Mouse (Mus musculus) hindbrain, embryonic 16.5 days (tissue): ENCODE results near the gene Pecam1. TPM values are rescaled to one million over a fixed set of nuclear protein-coding genes. Genes with fewer than 3 reads are reported as not detected.
"Not testable (repeated sequence)": the region's sequence is repeated elsewhere in the genome, so short reads cannot be mapped to it uniquely, and the experiment has no call there.

Experiments used
- ATAC-seq: fragments of 200-750 bp; cut with Nextera tagmentation; 2 replicates; pipeline ENCODE4 v1.8.0; 2017; ENCODE audit warnings: moderate TSS enrichment, moderate library complexity
- H3K27ac ChIP-seq: fragments of 300-500 bp; sonication (generic); 2 replicates; pipeline ENCODE4 v1.5.1; 2014; ENCODE audit warnings: low read depth, mild to moderate bottlenecking, control low read depth, low read length, moderate library complexity
- H3K27me3 ChIP-seq: fragments of 300-500 bp; sonication (generic); replicated peaks from 2 replicates; pipeline ENCODE4 v1.6.1; 2014; ENCODE audit warnings: low read length; ENCODE audit not compliant: control insufficient read depth, insufficient read depth
- H3K36me3 ChIP-seq: fragments of 300-500 bp; sonication (generic); 2 replicates; pipeline ENCODE4 v1.6.1; 2014; ENCODE audit warnings: mild to moderate bottlenecking, low read length, moderate library complexity, mixed read lengths; ENCODE audit not compliant: control insufficient read depth, insufficient read depth
- H3K4me1 ChIP-seq: fragments of 300-500 bp; sonication (generic); 2 replicates; pipeline ENCODE4 v1.6.1; 2014; ENCODE audit warnings: low read depth, low read length; ENCODE audit not compliant: control insufficient read depth, insufficient read depth
- H3K4me2 ChIP-seq: fragments of 300-500 bp; sonication (generic); 2 replicates; pipeline ENCODE4 v1.6.1; 2014; ENCODE audit warnings: mild to moderate bottlenecking, low read length, control low read depth, moderate library complexity
- H3K4me3 ChIP-seq: fragments of 300-500 bp; sonication (generic); 2 replicates; pipeline ENCODE4 v1.5.1; 2014; ENCODE audit warnings: mild to moderate bottlenecking, low read length, control low read depth, moderate library complexity
- H3K9ac ChIP-seq: fragments of 300-500 bp; sonication (generic); 2 replicates; pipeline ENCODE4 v1.6.1; 2014; ENCODE audit warnings: low read depth, mild to moderate bottlenecking, control low read depth, low read length, moderate library complexity
- H3K9me3 ChIP-seq: fragments of 300-500 bp; sonication (generic); 2 replicates; pipeline ENCODE4 v1.6.1; 2014; ENCODE audit warnings: mild to moderate bottlenecking, low read length, moderate library complexity; ENCODE audit not compliant: control insufficient read depth
- WGBS: fragments of 180-500 bp; shearing (Covaris S2); extraction: QIAGEN DNeasy Blood & Tissue Kit; methylation state at CpG from one replicate; pipeline ENCODE4 v1.1.7; 2014; 5-methylcytosine and 5-hydroxymethylcytosine counted together
- polyA plus RNA-seq: library from polyadenylated mRNA; unstranded; fragments of >200 nt; fragmentation: Nextera tagmentation; extraction: Ambion mirVana; gene quantifications from 2 replicates; pipeline ENCODE4 v1.2.1, GENCODE M21; 2015

Pecam1 gene
- polyA plus RNA-seq, 1 experiment from 2014 or later: 16.4 TPM

DNA sequence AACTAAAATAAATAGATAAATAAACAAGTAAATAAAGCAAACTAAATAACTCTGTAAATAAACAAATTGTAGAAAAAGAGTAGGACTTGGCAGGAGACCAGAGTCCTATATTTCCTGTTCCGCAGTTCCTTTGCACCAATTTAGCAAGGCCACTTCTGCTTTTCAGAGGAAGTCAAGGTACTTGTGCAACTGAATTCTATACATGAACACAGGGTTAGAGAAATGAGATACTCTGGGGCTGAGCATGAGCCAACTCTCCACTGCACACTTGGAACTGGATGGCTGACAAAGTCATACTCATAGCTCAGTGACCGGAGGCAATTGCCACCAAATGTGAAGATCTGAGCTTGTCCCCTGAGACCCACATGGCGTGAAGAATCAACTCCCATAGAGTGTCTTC, 8.6 kb upstream of the Pecam1 start:
- Histone ChIP-seq H3K4me3 (no peak overlapping the region), H3K4me2 (no peak overlapping the region), H3K27me3 (no peaks in the 10 kb centered on the region), H3K36me3 (no peaks in the 10 kb centered on the region), H3K9me3 (no peaks in the 10 kb centered on the region), H3K27ac (no peak overlapping the region), H3K9ac (no peak overlapping the region), H3K4me1 (no peaks in the 10 kb centered on the region)
- ATAC-seq: no peak
- WGBS: 96% methylated on average over 3 of the region's 3 CpGs

DNA sequence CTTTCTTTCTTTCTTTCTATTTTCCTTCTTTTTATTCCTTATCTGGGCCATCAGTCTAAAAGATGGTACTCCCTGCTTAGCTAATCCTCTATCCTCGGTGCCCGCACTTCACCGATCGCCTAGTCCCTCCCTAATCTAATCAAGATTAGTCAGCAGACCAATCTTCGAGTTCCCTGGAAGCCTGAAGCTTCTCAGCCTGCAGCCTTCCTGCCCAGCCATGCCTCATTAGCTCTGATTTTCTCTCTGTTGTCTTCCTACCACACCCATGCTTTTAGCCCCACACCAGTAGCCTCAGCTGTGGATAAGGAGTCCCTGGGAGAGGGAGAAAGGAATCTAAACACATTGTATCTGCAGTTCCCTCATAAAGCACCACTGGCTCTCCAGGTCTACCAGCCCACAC, 5.2 kb upstream of the Pecam1 start:
- Histone ChIP-seq H3K27ac (no peak overlapping the region), H3K4me1 (no peaks in the 10 kb centered on the region), H3K27me3 (no peaks in the 10 kb centered on the region), H3K9me3 (no peaks in the 10 kb centered on the region), H3K4me2 (no peak overlapping the region), H3K4me3 (no peak overlapping the region), H3K36me3 (no peaks in the 10 kb centered on the region), H3K9ac (no peak overlapping the region)
- no peak for ATAC-seq
- WGBS: 52% methylated on average over 5 of the region's 5 CpGs

DNA sequence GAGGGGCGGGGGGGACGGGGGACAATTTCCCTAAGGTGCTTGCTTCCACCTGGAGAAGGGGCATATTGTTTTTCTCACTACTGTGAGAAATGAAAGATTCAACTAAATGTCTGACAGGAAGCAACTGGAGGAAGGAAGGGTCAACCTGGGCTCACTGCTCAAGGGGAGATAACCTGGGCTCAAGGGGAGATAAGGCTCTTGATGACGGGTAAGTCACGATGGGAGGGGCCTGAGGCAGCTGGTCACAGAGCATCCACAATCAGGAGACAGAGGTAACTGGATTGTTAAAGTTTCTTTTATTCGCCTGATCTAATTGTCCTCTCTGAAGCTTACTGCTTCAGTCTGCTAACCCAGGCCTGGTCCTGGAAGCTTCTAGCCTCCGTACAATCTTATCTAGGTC, 2.9 kb upstream of the Pecam1 start:
- WGBS: 94% methylated on average over 6 of the region's 6 CpGs
- Histone ChIP-seq H3K4me1 (no peaks in the 10 kb centered on the region), H3K27me3 (no peaks in the 10 kb centered on the region), H3K36me3 (no peaks in the 10 kb centered on the region), H3K27ac (no peak overlapping the region), H3K4me2 (no peak overlapping the region), H3K4me3 (no peak overlapping the region), H3K9me3 (no peaks in the 10 kb centered on the region), H3K9ac (no peak overlapping the region)
- no peak for ATAC-seq

DNA sequence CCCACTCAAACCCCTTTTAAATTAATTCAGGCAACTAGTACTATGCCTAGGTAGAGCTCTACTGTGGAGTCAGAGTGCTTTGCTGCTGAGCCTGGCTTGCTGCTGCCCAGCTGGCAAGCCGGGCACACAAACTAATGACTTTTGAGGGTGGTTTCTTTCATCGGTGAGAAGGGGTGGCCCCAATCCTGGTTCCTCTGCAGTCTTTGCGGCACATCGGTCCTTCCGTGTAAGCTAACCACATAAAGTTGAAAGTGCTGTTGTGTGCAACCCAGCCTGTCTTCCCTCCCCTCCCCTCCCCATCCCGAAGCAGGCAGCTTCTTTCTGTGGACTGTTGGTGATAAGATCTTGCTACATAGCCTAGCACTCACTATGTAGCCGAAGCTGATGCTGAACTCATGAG, 1.7 kb upstream of the Pecam1 start:
- Histone ChIP-seq H3K4me3 (no peak overlapping the region), H3K36me3 (no peaks in the 10 kb centered on the region), H3K9me3 (no peaks in the 10 kb centered on the region), H3K27me3 (no peaks in the 10 kb centered on the region), H3K27ac (no peak overlapping the region), H3K4me1 (no peaks in the 10 kb centered on the region), H3K4me2 (no peak overlapping the region), H3K9ac (no peak overlapping the region)
- 85% methylated on average over 7 of the region's 7 CpGs for WGBS
- no peak for ATAC-seq

DNA sequence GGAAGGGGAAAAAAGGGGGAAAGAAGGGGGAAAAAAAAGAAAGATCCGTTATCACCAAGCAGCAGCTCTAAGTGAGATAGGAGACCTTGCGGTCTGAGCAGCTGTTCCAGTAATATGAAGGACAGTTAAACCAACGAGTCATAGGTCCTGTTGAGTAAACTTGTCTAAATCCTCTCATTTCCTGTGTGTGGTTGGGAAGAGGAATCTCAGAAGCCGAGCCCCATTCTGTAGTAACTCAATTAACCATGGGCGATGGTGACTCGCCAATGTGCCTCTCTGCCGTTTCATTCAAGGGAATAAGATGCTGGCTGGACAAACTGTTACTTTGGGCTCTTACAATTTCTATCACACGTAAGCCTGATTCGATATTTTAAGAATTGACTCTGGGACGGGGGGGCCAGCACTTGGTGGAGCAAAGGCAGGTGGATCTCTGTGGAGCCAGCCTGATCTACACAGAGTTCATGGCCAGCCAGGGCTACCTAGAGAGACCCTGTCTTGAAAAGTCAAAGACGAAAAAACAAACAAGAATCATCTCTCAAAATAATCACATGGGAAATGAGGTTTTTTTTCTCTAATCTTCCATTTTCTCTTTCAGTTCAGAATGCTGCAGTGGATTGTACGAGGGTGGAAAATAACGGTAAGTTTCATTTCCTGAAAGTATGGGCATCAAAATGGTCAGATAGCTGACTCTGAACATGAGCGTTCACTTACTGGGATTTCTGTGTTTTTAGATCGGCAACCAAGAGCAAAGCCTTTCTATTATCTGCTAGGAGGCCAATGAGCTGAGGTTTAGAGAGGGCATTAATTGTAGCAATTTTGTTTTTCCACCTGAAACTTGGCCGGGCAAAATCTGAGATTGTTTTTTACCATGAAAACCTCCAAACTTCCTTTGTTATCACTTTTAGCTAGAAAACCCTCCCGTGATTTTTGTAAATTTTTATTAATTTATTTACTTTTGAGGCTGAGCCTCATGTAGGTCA, 901 bp upstream of the Pecam1 start, which contains the start of gene Milr1:
Gene Milr1 (plus strand): TSS at position 188 of the 980 bp plus-strand sequence.
- Histone ChIP-seq H3K9me3 (no peaks in the 10 kb centered on the region), H3K27ac (no peak within 1 kb of the TSS), H3K4me2 (no peak within 1 kb of the TSS), H3K36me3 (no peaks in the 10 kb centered on the region), H3K9ac (no peak within 1 kb of the TSS), H3K27me3 (no peaks in the 10 kb centered on the region), H3K4me1 (no peaks in the 10 kb centered on the region), H3K4me3 (no peak within 1 kb of the TSS)
- ATAC-seq: no peak
- WGBS: 89% methylated on average over 17 of the region's 17 CpGs

DNA sequence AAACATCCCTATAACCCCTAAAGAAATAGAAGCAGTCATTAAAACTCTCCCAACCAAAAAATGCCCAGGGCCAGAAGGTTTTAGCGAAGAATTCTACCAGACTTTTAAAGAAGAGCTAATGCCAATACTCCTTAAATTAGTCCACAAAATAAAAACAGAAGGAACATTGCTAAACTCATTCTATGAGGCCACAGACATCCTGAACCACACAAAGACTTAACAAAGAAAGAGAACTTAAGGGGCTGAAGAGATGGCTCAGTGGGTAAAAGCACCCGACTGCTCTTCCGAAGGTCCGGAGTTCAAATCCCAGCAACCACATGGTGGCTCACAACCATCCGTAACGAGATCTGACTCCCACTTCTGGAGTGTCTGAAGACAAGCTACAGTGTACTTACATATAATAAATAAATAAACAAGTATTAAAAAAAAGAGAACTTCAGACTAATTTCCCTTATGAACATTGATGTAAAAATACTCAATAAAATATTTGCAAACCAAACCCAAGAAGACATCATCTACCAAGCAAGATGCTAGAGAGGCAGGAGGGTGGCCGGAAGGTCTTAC, 789 bp downstream of the Pecam1 start:
- not testable (repeated sequence) for H3K4me3 ChIP-seq, ATAC-seq, H3K27me3 ChIP-seq, H3K9ac ChIP-seq, H3K9me3 ChIP-seq, H3K4me1 ChIP-seq, H3K27ac ChIP-seq, H3K4me2 ChIP-seq, H3K36me3 ChIP-seq
- WGBS: 91% methylated on average over 7 of the region's 7 CpGs

DNA sequence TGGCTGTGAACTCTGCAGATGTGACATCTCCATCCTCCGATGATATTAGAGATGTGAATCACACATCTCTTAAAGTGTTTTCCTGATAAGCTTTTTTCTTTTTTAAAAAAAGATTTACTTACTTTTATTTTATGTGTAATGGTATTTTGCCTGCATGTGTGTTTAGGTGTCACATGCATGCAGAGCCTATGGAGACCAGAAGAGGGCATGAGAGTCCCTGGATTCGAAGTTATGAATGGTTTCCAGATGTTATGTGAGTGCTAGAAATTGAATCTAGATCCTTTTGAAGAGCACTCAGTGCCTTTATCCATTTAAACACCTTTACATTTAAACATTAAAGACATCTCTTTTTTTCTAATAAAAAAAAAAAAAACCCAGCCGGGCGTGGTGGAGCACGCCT, 5.5 kb downstream of the Pecam1 start:
- ATAC-seq: no peak
- H3K27me3 ChIP-seq: no peaks in the 10 kb centered on the region
- H3K9me3 ChIP-seq: no peaks in the 10 kb centered on the region
- H3K4me1 ChIP-seq: peaks cover 2% of the 10 kb centered on the region; the same call in 1 of the 2 replicates
- no peak overlapping the region for H3K4me2 ChIP-seq
- no peak overlapping the region for H3K27ac ChIP-seq
- H3K36me3 ChIP-seq: no peaks in the 10 kb centered on the region
- WGBS: 89% methylated on average over 5 of the region's 5 CpGs
- no peak overlapping the region for H3K9ac ChIP-seq
- no peak overlapping the region for H3K4me3 ChIP-seq

DNA sequence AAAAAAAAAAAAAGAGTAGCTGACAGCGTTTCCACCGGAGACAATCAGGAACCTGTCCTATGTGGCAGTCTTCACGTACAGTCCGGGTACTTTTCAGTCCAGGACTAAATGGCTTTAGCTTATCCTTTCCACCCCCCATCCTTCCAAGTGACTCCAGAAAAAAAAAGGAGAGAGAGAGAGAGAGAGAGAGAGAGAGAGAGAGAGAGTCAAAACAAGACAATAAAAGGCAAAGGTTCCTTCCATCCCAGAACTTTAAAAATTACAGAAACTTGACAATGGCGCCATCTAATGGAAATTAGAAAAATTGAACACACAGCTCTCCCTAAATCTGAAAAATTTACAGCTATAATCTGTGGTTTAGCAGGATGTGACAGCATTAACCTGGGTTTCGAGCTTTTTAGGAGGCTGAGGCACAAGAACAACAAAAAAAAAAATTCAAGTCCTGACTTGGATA, 8.0 kb downstream of the Pecam1 start:
- no peaks in the 10 kb centered on the region for H3K27me3 ChIP-seq
- H3K9me3 ChIP-seq: no peaks in the 10 kb centered on the region
- no peak overlapping the region for H3K4me3 ChIP-seq
- H3K4me2 ChIP-seq: no peak overlapping the region
- H3K27ac ChIP-seq: no peak overlapping the region
- no peak for ATAC-seq
- H3K4me1 ChIP-seq: peaks cover 4% of the 10 kb centered on the region
- WGBS: 41% methylated on average over 6 of the region's 6 CpGs
- H3K9ac ChIP-seq: no peak overlapping the region
- no peaks in the 10 kb centered on the region for H3K36me3 ChIP-seq

DNA sequence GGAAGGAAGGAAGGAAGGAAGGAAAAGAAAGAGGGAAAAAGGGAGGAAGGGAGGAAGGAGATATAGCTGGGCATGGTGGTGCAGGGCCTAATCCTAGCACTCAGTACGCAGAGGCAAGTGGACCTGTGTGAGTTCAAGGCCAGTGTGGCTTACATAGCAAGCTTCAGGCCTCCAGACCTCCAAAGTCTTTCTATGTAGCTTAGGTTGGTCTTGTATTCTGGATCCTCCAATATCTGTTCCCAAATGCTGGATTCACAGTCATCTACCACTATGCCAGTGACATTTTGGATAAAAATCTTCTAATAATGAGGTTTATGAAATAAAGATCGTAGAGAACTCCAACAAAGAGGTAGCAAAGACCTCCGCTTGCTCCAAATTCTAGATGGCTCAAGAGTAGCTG, 8.6 kb downstream of the Pecam1 start:
- WGBS: 93% methylated on average over 3 of the region's 3 CpGs
- Histone ChIP-seq H3K27me3 (no peaks in the 10 kb centered on the region), H3K36me3 (no peaks in the 10 kb centered on the region), H3K4me2 (no peak overlapping the region), H3K4me1 (peaks cover 9% of the 10 kb centered on the region), H3K9ac (no peak overlapping the region), H3K27ac (no peak overlapping the region), H3K4me3 (no peak overlapping the region), H3K9me3 (no peaks in the 10 kb centered on the region)
- ATAC-seq: no peak
